Mouse (Mus musculus) liver, adult (tissue): ENCODE data around the gene Ssu72.
A peak's percentile ranks its signal among the peaks of the same experiment; 100 is the strongest.

Experiments used
- GATA4 ChIP-seq: IDR thresholded peaks from 2 replicates; pipeline ENCODE4 v1.6.1; 2014; ENCODE audit warnings: mild to moderate bottlenecking, low read length; ENCODE audit not compliant: insufficient replicate concordance

Ssu72 gene

GRCm38 (mm10) chr4:155704721-155705591, at the start of gene Ssu72:
TSS of gene Ssu72 (plus strand) at chr4:155704800.
- peak; percentile 28; the same call in 1 of the 2 replicates for TF ChIP-seq GATA4

GRCm38 (mm10) chr4:155656214-155656751, 48.3 kb upstream of the Ssu72 start:
- no peak for TF ChIP-seq GATA4

GRCm38 (mm10) chr4:155658961-155659360, 45.6 kb upstream of the Ssu72 start:
- no peak for TF ChIP-seq GATA4

GRCm38 (mm10) chr4:155660641-155661040, 44.0 kb upstream of the Ssu72 start:
- TF ChIP-seq GATA4 = no peak

- TF ChIP-seq GATA4 = no peak
Measured at GRCm38 (mm10) chr4:155666903-155667302, 37.7 kb upstream of the Ssu72 start.

GRCm38 (mm10) chr4:155668689-155669597, 35.7 kb upstream of the Ssu72 start, which contains the start of gene Mib2:
TSS of gene Mib2 (minus strand) at chr4:155669198.
- TF ChIP-seq GATA4 = no peak

- no peak for TF ChIP-seq GATA4
Measured at GRCm38 (mm10) chr4:155669598-155670075, 35.0 kb upstream of the Ssu72 start.

GRCm38 (mm10) chr4:155672082-155672481, 32.5 kb upstream of the Ssu72 start:
- no peak for TF ChIP-seq GATA4

GRCm38 (mm10) chr4:155675991-155676390, 28.6 kb upstream of the Ssu72 start:
- TF ChIP-seq GATA4 = no peak

- no peak for TF ChIP-seq GATA4
Measured at GRCm38 (mm10) chr4:155690571-155691375, 13.8 kb upstream of the Ssu72 start.

- no peak for TF ChIP-seq GATA4
Measured at GRCm38 (mm10) chr4:155692421-155692820, 12.2 kb upstream of the Ssu72 start.

- no peak for TF ChIP-seq GATA4
Measured at GRCm38 (mm10) chr4:155694111-155694481, 10.5 kb upstream of the Ssu72 start, which contains the start of gene Fndc10. TSS of gene Fndc10 (plus strand) at chr4:155694342.

GRCm38 (mm10) chr4:155694482-155695401, 9.9 kb upstream of the Ssu72 start:
- no peak for TF ChIP-seq GATA4

- TF ChIP-seq GATA4 = no peak
Measured at GRCm38 (mm10) chr4:155695531-155696062, 9.0 kb upstream of the Ssu72 start.
